ENCODE assay signal across 26 mouse cellular contexts in genomic region chr3:153681720-153682119, GRCm38 (mm10). TPM values are rescaled to one million over a fixed set of nuclear protein-coding genes. Genes with fewer than 3 reads are reported as not detected.
DNase-seq lines count a peak whose midpoint lies in the region; ATAC-seq lines count a peak whose summit lies in the region.
"Had no signal": no experiment of that assay in that cellular context is flagged by ENCODE, and none has a peak within 500 bp of the region (broad histone marks: within the 10 kb centered on the region; RNA-seq: fewer than 3 reads in every experiment).

No protein-coding gene starts in this region.

- no peaks in the 10 kb centered on the region for H3K27me3 ChIP-seq in midbrain, embryonic 11.5 days (ENCODE audit: control insufficient read depth, insufficient read depth, low read length)
- H3K27me3 ChIP-seq in midbrain, embryonic 16.5 days (ENCODE audit: control insufficient read depth, insufficient read depth, low read depth, low read length) = no peaks in the 10 kb centered on the region
- H3K27me3 ChIP-seq in liver, embryonic 16.5 days (ENCODE audit: control insufficient read depth, insufficient read depth, low read depth, low read length) = no peaks in the 10 kb centered on the region
- H3K27me3 ChIP-seq in hindbrain, embryonic 13.5 days = no peaks in the 10 kb centered on the region
- H3K27me3 ChIP-seq: embryonic facial prominence, embryonic 15.5 days; forebrain, embryonic 12.5 days; intestine, embryonic 15.5 days; limb, embryonic 12.5 days; neural tube, embryonic 13.5 days; stomach, embryonic 15.5 days had no signal

- ATAC-seq in midbrain, embryonic 11.5 days (ENCODE audit: low FRiP score) = no peak
- no peak for ATAC-seq in midbrain, embryonic 16.5 days
- peak; percentile 45; the same call in 1 of the 2 replicates for ATAC-seq in granulocyte monocyte progenitor cell, adult 5-6 weeks (replicated peaks; ENCODE audit: poor library complexity, severe bottlenecking)
- ATAC-seq in liver, embryonic 16.5 days (ENCODE audit: low read depth) = peak; percentile 49
- ATAC-seq in hindbrain, embryonic 13.5 days (ENCODE audit: low FRiP score) = no peak
- no peak for ATAC-seq in activated CD4-positive, CD25-positive, alpha-beta regulatory T cell, adult 4 months
- ATAC-seq: forebrain, postnatal 0 days; hindbrain, postnatal 0 days; intestine, embryonic 15.5 days; lung, postnatal 0 days had no signal

- no peak overlapping the region for H3K4me3 ChIP-seq in midbrain, embryonic 11.5 days (ENCODE audit: low read depth, low read length)
- H3K4me3 ChIP-seq in midbrain, embryonic 16.5 days (ENCODE audit: low read depth, low read length) = no peak overlapping the region
- H3K4me3 ChIP-seq in liver, embryonic 16.5 days (ENCODE audit: low read depth, low read length) = no peak overlapping the region
- H3K4me3 ChIP-seq in hindbrain, embryonic 13.5 days = no peak overlapping the region
- H3K4me3 ChIP-seq: embryonic facial prominence, embryonic 10.5 days; embryonic facial prominence, embryonic 15.5 days; forebrain, embryonic 12.5 days; hindbrain, embryonic 10.5 days; intestine, embryonic 15.5 days; left cerebral cortex, adult 2 months; limb, embryonic 12.5 days; midbrain, embryonic 12.5 days; neural tube, embryonic 13.5 days; stomach, embryonic 15.5 days had no signal

- no peak overlapping the region for H3K27ac ChIP-seq in midbrain, embryonic 11.5 days (ENCODE audit: low read depth, low read length)
- H3K27ac ChIP-seq in midbrain, embryonic 16.5 days (ENCODE audit: low read length) = no peak overlapping the region
- peak overlapping the region; percentile 23; the same call in 1 of the 2 replicates for H3K27ac ChIP-seq in liver, embryonic 16.5 days (ENCODE audit: low read length)
- no peak overlapping the region for H3K27ac ChIP-seq in hindbrain, embryonic 13.5 days
- H3K27ac ChIP-seq: embryonic facial prominence, embryonic 10.5 days; embryonic facial prominence, embryonic 15.5 days; forebrain, embryonic 12.5 days; hindbrain, embryonic 10.5 days; hindbrain, postnatal 0 days; intestine, embryonic 15.5 days; left cerebral cortex, adult 2 months; limb, embryonic 12.5 days; macrophage; midbrain, embryonic 12.5 days; neural tube, embryonic 13.5 days; stomach, embryonic 15.5 days had no signal

- peaks cover under 1% of the 10 kb centered on the region for H3K4me1 ChIP-seq in midbrain, embryonic 11.5 days (ENCODE audit: control insufficient read depth, insufficient read depth, low read length)
- no peaks in the 10 kb centered on the region for H3K4me1 ChIP-seq in midbrain, embryonic 16.5 days (ENCODE audit: control insufficient read depth, insufficient read depth, low read length)
- peaks cover 37% of the 10 kb centered on the region for H3K4me1 ChIP-seq in liver, embryonic 16.5 days (ENCODE audit: control insufficient read depth, low read depth, low read length)
- H3K4me1 ChIP-seq in hindbrain, embryonic 13.5 days (replicated peaks) = 0 out of 2 replicates have a peak, but pooled peaks cover 3% of the 10 kb centered on the region
- H3K4me1 ChIP-seq: embryonic facial prominence, embryonic 15.5 days; forebrain, embryonic 12.5 days; intestine, embryonic 15.5 days; stomach, embryonic 15.5 days had no signal

- H3K36me3 ChIP-seq in midbrain, embryonic 11.5 days (ENCODE audit: control insufficient read depth, insufficient read depth, low read length) = no peaks in the 10 kb centered on the region
- H3K36me3 ChIP-seq in midbrain, embryonic 16.5 days (ENCODE audit: control insufficient read depth, insufficient read depth, low read length) = no peaks in the 10 kb centered on the region
- H3K36me3 ChIP-seq in liver, embryonic 16.5 days (ENCODE audit: control insufficient read depth, insufficient read depth) = no peaks in the 10 kb centered on the region
- H3K36me3 ChIP-seq in hindbrain, embryonic 13.5 days = no peaks in the 10 kb centered on the region
- H3K36me3 ChIP-seq: embryonic facial prominence, embryonic 15.5 days; forebrain, embryonic 12.5 days; hindbrain, embryonic 10.5 days; intestine, embryonic 15.5 days; limb, embryonic 12.5 days; midbrain, embryonic 12.5 days; neural tube, embryonic 13.5 days; stomach, embryonic 15.5 days had no signal

- 88% methylated on average over 9 of the region's 9 CpGs for WGBS in midbrain, embryonic 11.5 days
- 93% methylated on average over 9 of the region's 9 CpGs for WGBS in midbrain, embryonic 16.5 days
- 32% methylated on average over 9 of the region's 9 CpGs for WGBS in liver, embryonic 16.5 days (ENCODE audit: insufficient replicate concordance)
- 95% methylated on average over 9 of the region's 9 CpGs for WGBS in hindbrain, embryonic 13.5 days

- no peaks in the 10 kb centered on the region for H3K9me3 ChIP-seq in midbrain, embryonic 11.5 days (ENCODE audit: control insufficient read depth, low read length)
- no peaks in the 10 kb centered on the region for H3K9me3 ChIP-seq in midbrain, embryonic 16.5 days (replicated peaks; ENCODE audit: control insufficient read depth, low read length, poor library complexity, severe bottlenecking)
- 0 out of 2 replicates have a peak, but pooled peaks cover 2% of the 10 kb centered on the region for H3K9me3 ChIP-seq in liver, embryonic 16.5 days (replicated peaks; ENCODE audit: control insufficient read depth, low read length)
- H3K9me3 ChIP-seq in hindbrain, embryonic 13.5 days = no peaks in the 10 kb centered on the region
- H3K9me3 ChIP-seq: embryonic facial prominence, embryonic 10.5 days; embryonic facial prominence, embryonic 15.5 days; forebrain, embryonic 12.5 days; hindbrain, embryonic 10.5 days; intestine, embryonic 15.5 days; limb, embryonic 12.5 days; midbrain, embryonic 12.5 days; neural tube, embryonic 13.5 days; stomach, embryonic 15.5 days had no signal

- no peak overlapping the region for H3K4me2 ChIP-seq in midbrain, embryonic 11.5 days
- H3K4me2 ChIP-seq in midbrain, embryonic 16.5 days (ENCODE audit: low read length) = no peak overlapping the region
- no peak overlapping the region for H3K4me2 ChIP-seq in liver, embryonic 16.5 days (ENCODE audit: low read depth, low read length)
- H3K4me2 ChIP-seq in hindbrain, embryonic 13.5 days = no peak overlapping the region
- H3K4me2 ChIP-seq: embryonic facial prominence, embryonic 15.5 days; forebrain, embryonic 12.5 days; intestine, embryonic 15.5 days; limb, embryonic 12.5 days; midbrain, embryonic 12.5 days; neural tube, embryonic 13.5 days; stomach, embryonic 15.5 days had no signal

- peak; percentile 78 for DNase-seq in midbrain, embryonic 11.5 days (ENCODE audit: low spot score, missing footprints)
- DNase-seq: adrenal gland, adult 8-10 months; forebrain, postnatal 0 days; gastrocnemius, postnatal 10 days; heart, postnatal 14 days; kidney, adult 9 months; kidney, postnatal 10 days; lung, adult 18-20 months had no signal

- no peak overlapping the region for H3K9ac ChIP-seq in midbrain, embryonic 11.5 days (ENCODE audit: low read length)
- H3K9ac ChIP-seq in midbrain, embryonic 16.5 days (ENCODE audit: low read depth, low read length) = no peak overlapping the region
- H3K9ac ChIP-seq in liver, embryonic 16.5 days (ENCODE audit: low read depth, low read length) = no peak overlapping the region
- H3K9ac ChIP-seq in hindbrain, embryonic 13.5 days = no peak overlapping the region
- H3K9ac ChIP-seq: embryonic facial prominence, embryonic 15.5 days; forebrain, embryonic 12.5 days; forebrain, postnatal 0 days; intestine, embryonic 15.5 days; limb, embryonic 12.5 days; midbrain, embryonic 12.5 days; neural tube, embryonic 13.5 days; stomach, embryonic 15.5 days had no signal

RNA-seq across cellular contexts. Expression of gene St6galnac3, which starts 43.3 kb away (rescaled TPM):
- polyA plus RNA-seq in midbrain, embryonic 11.5 days (2014; fragmentation: Nextera tagmentation; extraction: Ambion mirVana) = 33.1 and 35.7 TPM in 2 replicates
- polyA plus RNA-seq in midbrain, embryonic 16.5 days (2015; fragmentation: Nextera tagmentation; extraction: Ambion mirVana) = 19.1 and 21.5 TPM in 2 replicates
- total RNA-seq in granulocyte monocyte progenitor cell, adult 5-6 weeks (2014; fragmentation: Nextera tagmentation) = 2.6 and 4.2 TPM in 2 replicates
- total RNA-seq in granulocyte monocyte progenitor cell, adult 5-6 weeks (2017) = 0.31 and 0.90 TPM in 2 replicates
- 10.5 and 12.0 TPM in 2 replicates for polyA plus RNA-seq in liver, embryonic 16.5 days (2015; fragmentation: Nextera tagmentation; extraction: Ambion mirVana)
- polyA plus RNA-seq in hindbrain, embryonic 13.5 days (2015; fragmentation: Nextera tagmentation; extraction: Ambion mirVana) = 28.3 and 30.3 TPM in 2 replicates
- polyA plus RNA-seq in activated CD4-positive, CD25-positive, alpha-beta regulatory T cell, adult 4 months (2017; shearing (Covaris generic)) = 10 to 100 TPM; 29.1 to 52.4 TPM

Comparison
In these comparisons a context has a peak if more than half of its experiments do, and no peak if none do; other contexts are left out.
1. ATAC-seq: peak in granulocyte monocyte progenitor cell, adult 5-6 weeks (single experiment) and liver, embryonic 16.5 days (single experiment); none in midbrain, embryonic 11.5 days (single experiment), midbrain, embryonic 16.5 days (single experiment), hindbrain, embryonic 13.5 days (single experiment) and activated CD4-positive, CD25-positive, alpha-beta regulatory T cell, adult 4 months (single experiment).